Mouse (Mus musculus) limb, embryonic 13.5 days (tissue): ENCODE data around the gene Bhlhe40. TPM values are rescaled to one million over a fixed set of nuclear protein-coding genes. Genes with fewer than 3 reads are reported as not detected.
A peak's percentile ranks its signal among the peaks of the same experiment; 100 is the strongest.

ENCODE experiments used
- ATAC-seq: fragments of 200-750 bp; cut with Nextera tagmentation; 2 replicates; pipeline ENCODE4 v1.8.0; 2017; ENCODE audit warnings: low read depth, moderate number of reproducible peaks, moderate TSS enrichment; ENCODE audit not compliant: low FRiP score
- H3K27ac ChIP-seq: fragments of 300-500 bp; sonication (generic); 2 replicates; pipeline ENCODE4 v1.5.1; 2015; ENCODE audit warnings: inconsistent platforms, mild to moderate bottlenecking, moderate library complexity
- H3K27me3 ChIP-seq: fragments of 300-500 bp; sonication (generic); 2 replicates; pipeline ENCODE4 v1.6.1; 2015; ENCODE audit warnings: mild to moderate bottlenecking, inconsistent platforms
- H3K36me3 ChIP-seq: fragments of 300-500 bp; sonication (generic); 2 replicates; pipeline ENCODE4 v1.6.1; 2015; ENCODE audit warnings: inconsistent platforms, mild to moderate bottlenecking, moderate library complexity
- H3K4me1 ChIP-seq: fragments of 300-500 bp; sonication (generic); 2 replicates; pipeline ENCODE4 v1.6.1; 2015; ENCODE audit warnings: inconsistent platforms
- H3K4me2 ChIP-seq: fragments of 300-500 bp; sonication (generic); replicated peaks from 2 replicates; pipeline ENCODE4 v1.6.1; 2015; ENCODE audit warnings: inconsistent platforms, mild to moderate bottlenecking, moderate library complexity
- H3K4me3 ChIP-seq: fragments of 300-500 bp; sonication (generic); 2 replicates; pipeline ENCODE4 v1.5.1; 2015; ENCODE audit warnings: moderate library complexity, mild to moderate bottlenecking, inconsistent platforms
- H3K9ac ChIP-seq: fragments of 300-500 bp; sonication (generic); 2 replicates; pipeline ENCODE4 v1.6.1; 2015; ENCODE audit warnings: mild to moderate bottlenecking, inconsistent platforms
- H3K9me3 ChIP-seq: fragments of 300-500 bp; sonication (generic); 2 replicates; pipeline ENCODE4 v1.6.1; 2016; ENCODE audit warnings: inconsistent platforms
- WGBS: fragments of 180-500 bp; shearing (Covaris S2); methylation state at CpG from one replicate; pipeline ENCODE4 v1.1.7; 2015; 5-methylcytosine and 5-hydroxymethylcytosine counted together
- polyA plus RNA-seq: library from polyadenylated mRNA; unstranded; fragments of >200 nt; fragmentation: Nextera tagmentation; extraction: Ambion mirVana; gene quantifications from 2 replicates; pipeline ENCODE4 v1.2.1, GENCODE M21; 2015

The Bhlhe40 gene
- polyA plus RNA-seq, 1 experiment from 2014 or later: 8.5 TPM

DNA sequence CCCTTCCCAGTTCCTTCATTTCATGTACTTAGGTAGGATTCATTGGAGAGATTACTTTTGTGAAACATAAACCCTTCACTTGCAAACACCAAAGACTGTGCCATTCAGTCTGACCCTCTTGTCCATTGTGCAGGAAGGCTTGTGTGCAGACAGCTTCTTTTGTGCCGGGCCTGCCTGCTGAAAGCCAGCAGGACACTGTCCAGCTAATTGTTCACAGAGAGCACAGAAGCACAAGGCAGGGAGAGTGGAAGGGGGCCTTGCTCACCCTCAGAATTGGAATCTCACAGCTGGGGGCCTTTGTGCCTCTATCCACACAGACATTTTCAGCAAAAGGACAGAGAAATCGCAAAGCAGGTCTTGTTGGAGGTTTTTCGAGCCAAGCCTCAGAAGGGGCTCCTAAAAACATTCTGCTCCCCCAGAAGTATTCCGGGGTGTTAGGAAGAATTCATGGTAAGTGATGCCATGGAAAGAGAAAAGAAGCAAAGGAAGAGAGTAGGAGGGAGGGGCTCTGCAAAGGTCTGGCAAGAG lies 38.0 kb downstream of the Bhlhe40 start:
- Histone ChIP-seq H3K9me3 (no peaks in the 10 kb centered on the region), H3K4me2 (no peak overlapping the region), H3K4me1 (peaks cover 3% of the 10 kb centered on the region; the same call in 1 of the 2 replicates), H3K27ac (no peak overlapping the region), H3K27me3 (no peaks in the 10 kb centered on the region), H3K4me3 (no peak overlapping the region), H3K9ac (no peak overlapping the region), H3K36me3 (no peaks in the 10 kb centered on the region)
- no peak for ATAC-seq
- WGBS: 68% methylated on average over 4 of the region's 4 CpGs

DNA sequence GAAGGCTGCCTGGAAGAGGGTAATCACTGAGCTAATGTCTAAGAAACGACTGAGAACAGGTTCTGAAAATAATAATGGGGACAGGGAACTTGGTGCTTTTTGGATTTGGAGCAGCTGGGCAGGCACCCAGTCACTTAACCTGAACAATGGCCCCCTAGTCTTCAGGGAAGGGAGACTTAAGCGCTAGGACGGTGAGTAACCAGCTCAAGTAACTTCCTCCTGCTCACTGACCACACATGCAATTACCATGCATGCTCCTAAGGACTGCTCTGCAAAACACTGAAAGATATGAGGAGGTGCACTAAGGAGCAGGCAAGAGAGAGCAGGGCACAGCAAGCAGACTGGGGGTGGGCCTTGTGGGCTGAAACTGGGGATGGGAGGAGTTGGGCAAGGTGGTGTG lies 39.2 kb downstream of the Bhlhe40 start:
- Histone ChIP-seq H3K27ac (no peak overlapping the region), H3K9me3 (no peaks in the 10 kb centered on the region), H3K4me1 (peaks cover 3% of the 10 kb centered on the region; the same call in 1 of the 2 replicates), H3K9ac (no peak overlapping the region), H3K36me3 (no peaks in the 10 kb centered on the region), H3K4me3 (no peak overlapping the region), H3K27me3 (no peaks in the 10 kb centered on the region), H3K4me2 (no peak overlapping the region)
- WGBS: 69% methylated on average over 3 of the region's 3 CpGs
- ATAC-seq: no peak

DNA sequence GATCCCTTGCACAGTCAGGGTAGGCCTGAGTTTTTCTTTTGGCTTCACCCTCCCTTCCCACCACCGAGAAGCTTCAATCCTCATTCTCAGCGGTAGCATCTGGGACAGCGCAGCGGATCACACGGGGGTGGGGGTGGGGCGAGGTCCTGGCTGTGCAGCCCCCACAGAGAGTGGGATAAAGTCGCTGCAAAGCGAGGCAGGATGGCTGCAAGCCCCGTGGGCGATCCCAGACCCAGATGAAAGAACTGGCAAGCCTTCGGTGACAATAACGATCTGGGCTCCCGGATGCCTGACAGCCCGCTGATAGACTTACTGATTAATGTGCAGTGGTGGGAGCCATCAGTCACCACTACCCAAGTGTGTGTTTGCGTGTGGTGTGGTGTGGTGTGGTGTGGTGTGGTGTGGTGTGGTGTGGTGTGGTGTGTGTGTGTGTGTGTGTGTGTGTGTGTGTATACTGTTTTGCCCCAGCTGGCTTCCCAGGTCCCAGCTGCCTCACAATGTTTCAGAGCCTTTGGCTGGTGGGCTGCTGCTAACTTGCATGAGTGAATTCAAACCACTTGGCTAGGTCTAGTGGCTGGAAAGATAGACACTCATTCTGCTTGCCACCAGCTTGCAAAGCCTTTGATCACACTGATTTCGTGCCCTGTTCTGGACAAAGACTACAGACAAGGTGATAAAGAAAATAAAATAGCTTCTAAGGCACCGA lies 40.4 kb downstream of the Bhlhe40 start:
- no peaks in the 10 kb centered on the region for H3K9me3 ChIP-seq
- H3K27me3 ChIP-seq: no peaks in the 10 kb centered on the region
- 21% methylated on average over 16 of the region's 17 CpGs for WGBS
- H3K4me1 ChIP-seq: peaks cover 3% of the 10 kb centered on the region; the same call in 1 of the 2 replicates
- ATAC-seq: peak; percentile 29; the same call in 1 of the 2 replicates
- H3K9ac ChIP-seq: no peak overlapping the region
- no peak overlapping the region for H3K4me3 ChIP-seq
- H3K36me3 ChIP-seq: no peaks in the 10 kb centered on the region
- H3K27ac ChIP-seq: no peak overlapping the region
- peak overlapping the region; percentile 49 for H3K4me2 ChIP-seq

DNA sequence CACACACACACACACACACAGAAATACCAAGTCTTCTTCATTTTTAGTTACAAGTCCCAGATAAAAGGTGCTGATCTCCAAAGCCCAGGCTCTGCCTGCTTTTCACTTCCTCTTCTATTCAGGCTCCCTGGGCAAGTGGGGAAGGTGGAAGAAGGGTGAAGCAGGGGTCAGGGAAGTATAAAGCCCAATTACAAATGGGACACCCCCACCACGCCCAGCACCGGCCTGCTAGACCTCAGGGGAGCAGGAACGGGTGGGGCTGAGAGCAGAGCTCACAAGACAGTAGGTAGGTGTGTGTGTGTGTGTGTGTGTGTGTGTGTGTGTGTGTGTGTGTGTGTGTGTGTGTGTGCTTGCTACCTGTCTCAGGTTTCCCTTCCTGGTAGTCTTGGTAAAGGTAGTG lies 42.2 kb downstream of the Bhlhe40 start:
- H3K9ac ChIP-seq: no peak overlapping the region
- H3K4me2 ChIP-seq: no peak overlapping the region
- no peaks in the 10 kb centered on the region for H3K9me3 ChIP-seq
- no peaks in the 10 kb centered on the region for H3K36me3 ChIP-seq
- WGBS: 61% methylated on average over 3 of the region's 3 CpGs
- no peak overlapping the region for H3K27ac ChIP-seq
- ATAC-seq: no peak
- no peak overlapping the region for H3K4me3 ChIP-seq
- peaks cover 3% of the 10 kb centered on the region; the same call in 1 of the 2 replicates for H3K4me1 ChIP-seq
- peaks cover 9% of the 10 kb centered on the region for H3K27me3 ChIP-seq

DNA sequence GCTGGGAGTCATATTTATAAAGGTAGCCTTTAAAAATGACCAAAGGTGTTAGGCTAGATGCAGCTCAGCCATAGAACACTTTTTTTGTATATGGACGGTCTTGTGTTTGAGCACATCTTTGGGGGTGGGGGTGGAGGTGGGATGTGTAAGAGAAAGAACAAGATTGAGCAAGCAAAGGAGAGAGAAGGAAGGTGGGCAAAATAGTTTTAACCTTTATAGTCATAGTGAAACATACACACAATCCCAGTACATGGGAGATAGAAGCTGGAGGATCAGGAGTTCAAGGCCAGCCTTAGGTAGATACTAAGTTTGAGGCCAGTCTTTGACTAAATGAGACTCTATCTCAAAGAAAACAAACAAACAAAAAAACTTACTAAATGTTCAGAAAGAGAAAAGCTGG lies 42.7 kb downstream of the Bhlhe40 start:
- WGBS: 85% methylated on average over 1 of the region's 1 CpGs
- H3K4me1 ChIP-seq: peaks cover 3% of the 10 kb centered on the region; the same call in 1 of the 2 replicates
- H3K9me3 ChIP-seq: no peaks in the 10 kb centered on the region
- no peak overlapping the region for H3K9ac ChIP-seq
- H3K36me3 ChIP-seq: no peaks in the 10 kb centered on the region
- H3K27me3 ChIP-seq: peaks cover 12% of the 10 kb centered on the region
- no peak overlapping the region for H3K4me2 ChIP-seq
- H3K27ac ChIP-seq: no peak overlapping the region
- no peak overlapping the region for H3K4me3 ChIP-seq
- ATAC-seq: no peak

DNA sequence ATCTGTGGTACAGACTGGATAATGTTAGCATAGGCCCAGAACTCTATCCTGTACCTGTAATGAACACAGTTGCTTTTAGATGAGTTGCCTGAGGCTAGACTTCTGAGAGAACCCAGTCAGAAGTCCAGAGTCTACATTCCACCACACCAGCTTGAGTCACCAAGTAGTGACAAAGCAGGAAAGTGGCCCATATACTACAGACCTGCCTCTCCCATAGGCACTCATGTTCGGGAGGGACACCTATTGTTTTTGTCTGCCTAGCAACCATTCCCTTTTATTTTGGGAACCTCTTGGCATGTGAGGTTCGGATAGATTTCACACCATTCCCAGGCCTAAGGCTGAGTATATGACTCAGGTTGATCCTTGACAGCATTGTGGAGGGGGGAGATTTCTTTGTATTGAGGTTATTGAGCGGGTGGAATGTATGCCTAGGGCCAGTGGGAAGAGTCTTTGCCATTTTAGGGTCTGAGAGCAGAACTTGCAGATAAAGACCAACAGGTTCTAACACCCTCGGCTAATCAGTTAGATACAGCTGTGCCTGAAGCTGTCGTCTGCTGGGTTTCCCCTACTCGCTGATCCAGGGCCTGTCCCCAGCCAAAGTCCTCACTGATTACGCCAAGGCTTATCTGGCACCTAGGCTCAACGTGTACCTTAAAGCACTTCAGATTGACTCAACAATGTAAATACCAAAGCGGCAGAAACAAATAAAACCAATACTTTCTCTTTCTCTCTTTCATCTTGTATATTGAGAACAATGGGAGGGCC lies 44.1 kb downstream of the Bhlhe40 start:
- Histone ChIP-seq H3K4me2 (no peak overlapping the region), H3K4me1 (peaks cover 8% of the 10 kb centered on the region; the same call in 1 of the 2 replicates), H3K27ac (no peak overlapping the region), H3K36me3 (no peaks in the 10 kb centered on the region), H3K9ac (no peak overlapping the region), H3K9me3 (no peaks in the 10 kb centered on the region), H3K4me3 (no peak overlapping the region), H3K27me3 (peaks cover 25% of the 10 kb centered on the region)
- ATAC-seq: no peak
- 75% methylated on average over 9 of the region's 9 CpGs for WGBS

DNA sequence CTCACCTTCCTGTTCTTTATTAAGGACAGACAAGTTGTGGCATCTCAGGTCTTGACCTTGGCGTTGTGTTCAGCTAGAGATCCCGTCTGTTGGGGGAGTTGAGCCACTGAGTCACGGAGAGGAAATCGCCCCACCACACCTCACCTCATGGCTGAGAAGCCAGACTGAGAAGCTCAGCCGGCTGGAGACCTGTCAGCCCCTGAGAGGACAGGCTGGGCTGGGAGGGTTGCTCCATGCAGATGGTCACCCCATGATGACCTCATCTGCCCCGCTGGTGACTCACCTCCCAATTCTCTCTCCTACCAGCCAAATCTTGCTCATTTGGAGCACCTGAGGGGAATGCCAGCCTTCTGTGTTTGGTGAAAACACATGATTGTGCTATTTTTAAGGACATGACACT lies 45.5 kb downstream of the Bhlhe40 start:
- 63% methylated on average over 6 of the region's 6 CpGs for WGBS
- H3K9me3 ChIP-seq: no peaks in the 10 kb centered on the region
- H3K27ac ChIP-seq: no peak overlapping the region
- no peaks in the 10 kb centered on the region for H3K36me3 ChIP-seq
- no peak for ATAC-seq
- no peak overlapping the region for H3K4me2 ChIP-seq
- peaks cover 7% of the 10 kb centered on the region; the same call in 1 of the 2 replicates for H3K4me1 ChIP-seq
- H3K9ac ChIP-seq: no peak overlapping the region
- no peak overlapping the region for H3K4me3 ChIP-seq
- H3K27me3 ChIP-seq: peaks cover 28% of the 10 kb centered on the region

DNA sequence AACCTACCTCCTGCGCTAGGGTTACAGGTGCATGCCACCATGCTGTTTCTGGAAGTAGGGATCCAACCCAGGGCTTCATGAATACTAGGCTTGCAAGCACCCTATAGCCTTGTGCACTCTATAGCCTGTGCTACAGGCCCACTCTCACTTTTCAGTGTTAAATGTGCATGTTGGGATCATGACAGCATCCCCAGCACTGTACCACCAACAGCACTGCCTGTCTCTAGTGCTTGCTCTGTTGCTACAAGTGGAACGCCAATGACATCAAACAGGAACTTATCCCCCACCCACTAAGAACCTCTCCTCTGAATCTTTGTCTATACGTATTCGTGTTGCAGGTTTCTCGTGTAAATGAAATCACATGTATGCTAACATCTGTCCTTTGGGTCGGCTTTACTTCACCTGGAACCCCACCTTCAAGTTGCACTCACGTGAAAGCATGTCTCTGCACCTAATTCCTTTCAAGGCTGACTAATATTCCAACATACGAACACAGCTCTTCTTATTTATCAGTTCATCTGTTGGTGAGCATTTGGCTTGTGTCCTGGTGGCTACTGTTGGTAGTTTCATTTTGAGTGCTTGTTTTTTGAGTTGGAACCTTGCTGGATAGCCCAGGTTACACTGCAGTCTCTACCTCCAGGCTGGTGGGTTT lies 46.7 kb downstream of the Bhlhe40 start:
- Histone ChIP-seq H3K27me3 (peaks cover 28% of the 10 kb centered on the region), H3K4me1 (peaks cover 7% of the 10 kb centered on the region; the same call in 1 of the 2 replicates), H3K9me3 (no peaks in the 10 kb centered on the region), H3K27ac (no peak overlapping the region), H3K4me2 (no peak overlapping the region), H3K9ac (no peak overlapping the region), H3K4me3 (no peak overlapping the region), H3K36me3 (no peaks in the 10 kb centered on the region)
- 89% methylated on average over 8 of the region's 8 CpGs for WGBS
- ATAC-seq: no peak

DNA sequence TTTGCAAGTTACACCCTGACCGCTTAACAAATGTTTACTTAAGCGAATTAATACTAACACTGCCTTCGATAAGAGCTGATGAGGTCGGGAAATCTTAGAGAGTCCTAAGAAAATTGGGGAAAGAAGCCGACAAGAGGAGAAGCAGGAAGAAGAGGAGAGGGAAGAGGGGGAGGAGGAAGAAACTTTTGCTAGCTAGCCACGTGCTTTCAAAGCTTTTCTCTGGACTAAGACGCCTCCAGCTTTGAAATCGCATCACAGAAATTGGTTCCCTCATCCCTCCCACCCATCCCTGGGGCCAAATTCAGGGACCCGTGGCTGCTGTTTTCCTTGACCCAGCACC lies 48.7 kb downstream of the Bhlhe40 start:
- Histone ChIP-seq H3K4me2 (peak overlapping the region; percentile 70), H3K9ac (0 out of 2 replicates have a peak overlapping the region, but pooled peaks have one; percentile 50), H3K27me3 (peaks cover 28% of the 10 kb centered on the region), H3K9me3 (no peaks in the 10 kb centered on the region), H3K27ac (no peak overlapping the region), H3K4me3 (peak overlapping the region; percentile 38), H3K36me3 (no peaks in the 10 kb centered on the region), H3K4me1 (peaks cover 7% of the 10 kb centered on the region; the same call in 1 of the 2 replicates)
- ATAC-seq: no peak
- 21% methylated on average over 9 of the region's 9 CpGs for WGBS

DNA sequence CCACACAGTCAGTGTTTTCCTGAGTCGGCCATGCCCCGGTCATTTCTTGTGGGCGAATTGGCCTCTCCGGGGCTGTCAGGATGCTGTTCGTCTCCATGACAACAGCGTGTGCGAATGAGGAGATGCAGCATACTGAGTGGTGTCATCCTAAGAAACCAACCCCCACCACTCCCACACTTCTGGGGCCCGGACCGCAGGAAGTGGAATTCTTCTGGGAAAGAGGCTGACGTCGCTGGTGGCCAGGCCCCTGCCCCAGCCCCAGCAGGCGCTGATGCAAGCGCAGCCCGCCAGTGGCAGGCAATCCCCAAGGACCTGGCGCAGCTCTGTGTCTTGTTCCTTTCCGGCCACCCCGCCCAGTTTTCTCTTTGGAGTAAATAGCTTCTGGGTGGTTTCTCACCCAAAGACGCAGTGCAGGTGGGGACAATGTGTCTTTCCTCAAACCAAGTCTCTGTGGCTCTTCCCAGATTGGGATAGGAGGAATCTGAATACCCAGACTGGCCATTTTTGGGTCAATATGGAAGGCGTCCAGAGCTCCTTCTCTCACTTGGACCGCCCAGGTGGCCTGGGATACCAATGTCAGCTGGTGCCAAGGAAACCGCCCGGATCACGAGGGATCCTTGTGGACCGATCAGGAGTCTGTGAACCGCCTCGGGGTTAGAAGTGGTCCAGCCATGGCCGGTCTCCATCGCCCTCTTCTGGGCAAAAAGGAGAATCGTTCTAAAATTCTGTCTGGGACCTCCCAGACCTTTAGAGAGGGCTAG lies 49.2 kb downstream of the Bhlhe40 start:
- no peaks in the 10 kb centered on the region for H3K36me3 ChIP-seq
- 1% methylated on average over 29 of the region's 29 CpGs for WGBS
- peak; percentile 84 for ATAC-seq
- peaks cover 7% of the 10 kb centered on the region; the same call in 1 of the 2 replicates for H3K4me1 ChIP-seq
- no peaks in the 10 kb centered on the region for H3K9me3 ChIP-seq
- H3K4me2 ChIP-seq: peak overlapping the region; percentile 70
- peak overlapping the region; percentile 38 for H3K4me3 ChIP-seq
- H3K9ac ChIP-seq: 0 out of 2 replicates have a peak overlapping the region, but pooled peaks have one; percentile 50
- H3K27ac ChIP-seq: no peak overlapping the region
- H3K27me3 ChIP-seq: peaks cover 28% of the 10 kb centered on the region

DNA sequence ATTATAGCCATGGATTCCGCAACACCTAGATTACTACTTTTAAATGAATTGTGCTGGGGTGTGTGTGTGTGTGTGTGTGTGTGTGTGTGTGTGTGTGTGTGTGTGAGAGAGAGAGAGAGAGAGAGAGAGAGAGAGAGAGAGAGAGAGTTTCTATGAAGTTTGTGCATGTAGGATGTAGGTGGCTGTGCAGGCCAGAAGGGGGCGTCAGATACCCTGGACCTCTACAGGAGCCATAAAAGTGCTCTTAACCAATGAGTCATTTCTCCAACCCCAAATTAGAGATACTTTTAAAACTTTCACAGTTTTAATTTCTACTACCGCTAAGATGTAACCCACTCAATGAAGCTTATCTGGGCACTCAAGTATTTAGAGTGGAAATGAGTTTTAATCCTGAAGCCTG lies 50.2 kb downstream of the Bhlhe40 start:
- H3K27me3 ChIP-seq: peaks cover 28% of the 10 kb centered on the region
- H3K9me3 ChIP-seq: no peaks in the 10 kb centered on the region
- 76% methylated on average over 3 of the region's 3 CpGs for WGBS
- ATAC-seq: no peak
- H3K4me2 ChIP-seq: no peak overlapping the region
- H3K4me1 ChIP-seq: peaks cover 7% of the 10 kb centered on the region; the same call in 1 of the 2 replicates
- no peaks in the 10 kb centered on the region for H3K36me3 ChIP-seq
- no peak overlapping the region for H3K4me3 ChIP-seq
- H3K27ac ChIP-seq: no peak overlapping the region
- no peak overlapping the region for H3K9ac ChIP-seq
